Mouse (Mus musculus) heart, postnatal 25 days (tissue): Measurements from ENCODE around the gene Slco1a5. TPM values are rescaled to one million over a fixed set of nuclear protein-coding genes. Genes with fewer than 3 reads are reported as not detected.
A peak's percentile ranks its signal among the peaks of the same experiment; 100 is the strongest.
"Not testable (repeated sequence)": the region's sequence is repeated elsewhere in the genome, so short reads cannot be mapped to it uniquely, and the experiment has no call there.

Experiments
- DNase-seq: peaks from one replicate; pipeline ENCODE4 v3.0.0; 2022; ENCODE audit warnings: low spot score
- intact Hi-C: fragments of 180-260 bp; cut with DNase I; formaldehyde crosslinking; loops from one replicate; pipeline ENCODE4 v1.15.1; 2025
- total RNA-seq, 2 experiments: library from RNA; stranded (reverse); gene quantifications; 2 replicates each; pipeline ENCODE4 v1.2.3; 2021

The Slco1a5 gene
- not detected for total RNA-seq

DNA sequence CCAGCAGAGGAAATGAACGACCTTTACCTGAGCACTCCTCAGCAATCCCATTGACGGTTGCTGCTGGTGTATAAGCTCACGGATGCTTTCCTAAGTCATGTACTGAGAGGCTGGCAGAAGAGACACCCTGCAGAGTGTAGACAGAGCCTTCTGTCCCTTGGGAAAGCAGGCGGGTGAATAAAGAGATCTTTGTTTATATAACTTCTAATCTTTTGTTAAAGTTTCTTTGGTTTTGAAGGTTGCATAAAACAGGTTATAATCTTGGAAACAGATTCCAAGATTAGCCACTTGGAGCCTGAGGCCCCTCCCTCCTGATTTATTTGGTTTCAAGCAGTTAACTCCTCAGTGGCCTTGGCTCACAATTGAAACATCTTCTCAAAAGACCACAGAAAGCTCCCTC is at the start of gene Slco1a5:
Gene Slco1a5, minus strand, starts transcription at position 101 of the 400 bp plus-strand sequence.
- intact Hi-C loops = no loop called here
- DNase-seq = no peak

DNA sequence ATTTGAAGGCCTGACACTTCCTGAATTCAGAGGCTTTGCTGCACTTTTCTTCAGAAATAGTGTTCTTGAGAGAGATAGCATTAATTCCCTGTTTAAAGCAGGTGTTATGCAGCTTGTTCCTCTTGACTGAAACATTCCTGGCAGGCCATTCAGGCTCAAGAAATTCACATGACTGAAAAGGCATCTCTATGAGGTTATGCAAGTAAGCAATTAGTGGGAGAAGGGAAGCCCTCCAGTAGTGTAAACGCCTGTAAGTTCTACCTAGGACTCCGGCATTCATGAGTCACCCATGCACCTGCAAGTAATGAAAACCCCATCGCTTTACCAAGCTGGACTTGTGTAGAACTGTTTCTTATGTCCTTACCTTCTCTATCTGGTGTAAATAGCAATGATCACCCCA is 46.8 kb upstream of the Slco1a5 start:
- intact Hi-C loops = no loop called here
- no peak for DNase-seq

GRCm38 (mm10) chr6:142367565-142367964 is 44.8 kb upstream of the Slco1a5 start:
- intact Hi-C loops = no loop called here
- no peak for DNase-seq

DNA sequence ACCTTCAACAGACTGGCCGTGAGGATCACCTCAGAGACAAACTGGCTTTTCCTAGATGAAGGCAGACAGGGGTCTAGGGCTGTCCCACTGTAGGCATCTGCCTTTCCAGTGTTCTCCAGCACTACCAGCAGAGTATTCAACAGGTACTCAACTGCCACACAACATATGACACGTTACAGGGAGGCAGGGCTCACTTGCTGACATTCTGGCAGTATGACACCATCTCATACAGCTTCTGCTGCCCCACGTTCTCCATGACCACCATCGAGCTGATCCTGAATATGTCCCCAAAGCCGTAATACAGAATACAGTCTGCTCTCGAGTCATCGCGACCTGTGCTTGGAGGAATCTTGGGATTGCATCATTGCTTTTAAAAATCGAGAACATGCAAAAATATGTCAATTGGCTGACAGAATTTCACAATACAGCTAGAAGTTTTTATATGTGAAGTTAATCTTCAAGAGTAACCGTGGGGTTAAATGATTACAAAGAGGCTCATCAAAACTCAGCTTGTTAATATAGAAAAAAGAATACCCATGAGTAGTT is 43.8 kb upstream of the Slco1a5 start:
- intact Hi-C loops = no loop called here
- DNase-seq = no peak

- intact Hi-C loops = no loop called here
- no peak for DNase-seq
Observed at GRCm38 (mm10) chr6:142365742-142366472, 43.1 kb upstream of the Slco1a5 start.

GRCm38 (mm10) chr6:142363019-142363576 is 40.3 kb upstream of the Slco1a5 start:
- no peak for DNase-seq
- intact Hi-C loops = loop anchor here (5.0 kb wide), 1 partner anchor 154 kb away; no protein-coding TSS in a partner anchor

DNA sequence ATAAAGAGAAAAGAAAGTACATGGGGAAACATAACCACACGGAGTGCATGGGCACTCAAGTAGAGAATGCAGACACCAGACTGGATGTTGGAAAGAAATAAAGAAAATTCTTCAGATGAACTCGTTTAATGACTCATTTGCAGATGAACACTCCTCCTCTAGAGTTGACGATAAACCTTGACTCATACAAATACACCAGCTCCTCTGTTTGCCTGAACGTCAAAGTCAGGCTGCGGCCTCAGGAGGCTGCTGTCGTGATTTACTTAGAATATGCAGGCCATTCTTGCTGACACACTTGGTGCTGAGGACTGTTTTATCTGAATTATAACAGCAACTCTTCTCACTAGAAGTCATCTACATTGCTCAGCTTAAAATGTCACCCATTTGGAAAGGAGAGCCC is 39.3 kb upstream of the Slco1a5 start:
- intact Hi-C loops = loop anchor here (5.0 kb wide), 1 partner anchor 155 kb away; no protein-coding TSS in a partner anchor

DNA sequence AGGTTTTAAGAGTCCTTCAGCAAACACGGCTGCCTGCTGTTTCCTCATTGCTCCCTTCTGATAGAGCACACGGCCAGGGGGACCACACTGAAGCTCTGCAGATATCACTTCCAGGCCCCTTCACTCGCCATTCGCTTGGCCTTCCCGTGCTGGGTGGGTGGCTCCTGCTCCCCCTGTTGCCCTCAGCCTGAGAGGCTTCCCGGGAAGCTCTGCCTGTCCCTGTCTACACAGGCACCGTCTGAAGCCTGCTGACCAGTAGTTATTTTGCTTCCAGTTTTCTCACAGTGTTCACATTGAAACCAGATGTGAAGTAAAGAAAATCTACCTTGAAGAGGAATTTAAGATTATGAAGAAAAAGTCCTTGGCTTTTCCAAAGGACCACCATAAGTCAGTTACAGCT is 34.3 kb upstream of the Slco1a5 start:
- no peak for DNase-seq
- intact Hi-C loops = no loop called here

More for the DNA sequence above, 39.3 kb upstream of the Slco1a5 start:
- DNase-seq = no peak

DNA sequence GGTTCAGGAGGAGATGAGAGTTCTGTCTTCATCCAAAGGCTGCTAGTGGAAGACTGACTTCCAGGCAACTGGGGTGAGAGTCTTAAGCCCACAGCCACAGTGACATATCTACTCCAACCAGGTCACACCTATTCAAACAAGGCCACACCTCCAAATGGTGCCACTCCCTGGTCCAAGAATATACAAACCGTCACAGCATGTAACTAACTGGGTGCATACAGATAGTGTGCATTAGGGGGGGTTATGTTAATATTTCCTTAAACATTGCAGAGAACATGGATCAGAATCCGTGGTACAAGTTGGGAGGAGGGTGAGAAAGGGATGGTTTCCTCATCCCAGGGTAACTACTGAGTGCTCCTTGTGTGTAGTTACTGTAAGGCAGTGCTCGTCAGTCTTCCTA is 29.3 kb upstream of the Slco1a5 start:
- DNase-seq, intact Hi-C loops: not testable (repeated sequence)

- DNase-seq = no peak
- intact Hi-C loops = loop anchor here (5.0 to 10.0 kb wide), 2 partner anchors 160 to 407 kb away; partner anchors contain the start of genes Cmas and Ldhb
Observed at GRCm38 (mm10) chr6:142347431-142348385, 24.9 kb upstream of the Slco1a5 start.

GRCm38 (mm10) chr6:142346181-142347110 is 23.7 kb upstream of the Slco1a5 start:
- intact Hi-C loops = loop anchor here (5.0 to 10.0 kb wide), 2 partner anchors 161 to 408 kb away; partner anchors contain the start of genes Cmas and Ldhb
- no peak for DNase-seq

- intact Hi-C loops = loop anchor here (5.0 to 10.0 kb wide), 2 partner anchors 162 to 409 kb away; partner anchors contain the start of genes Cmas and Ldhb
- peak; percentile 62 for DNase-seq
Observed at GRCm38 (mm10) chr6:142345440-142346038, 22.8 kb upstream of the Slco1a5 start, which contains the start of gene Pyroxd1. Gene Pyroxd1, plus strand, starts transcription at chr6:142345654.

DNA sequence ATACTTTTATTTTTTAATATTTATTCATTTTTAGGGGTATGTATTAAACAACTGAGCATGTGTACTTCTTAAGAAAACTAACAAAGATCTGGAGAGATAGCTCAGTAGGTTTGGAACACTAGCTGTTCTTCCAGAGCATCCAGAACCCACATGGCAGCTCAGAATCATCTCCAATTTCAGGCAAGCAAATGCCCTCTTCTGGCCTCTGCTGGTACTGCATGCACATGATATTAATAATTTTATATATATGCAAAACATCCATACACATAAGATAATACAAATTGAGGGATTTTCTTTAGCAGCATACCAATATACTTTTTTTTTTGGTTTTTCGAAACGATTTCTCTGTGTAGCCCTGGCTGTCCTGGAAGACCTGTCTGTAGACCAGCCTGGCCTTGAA is 20.8 kb upstream of the Slco1a5 start:
- no peak for DNase-seq
- intact Hi-C loops = loop anchor here (10.0 kb wide), 1 partner anchor 411 kb away; the partner anchor contains the start of gene Cmas

- intact Hi-C loops = no loop called here
Observed at GRCm38 (mm10) chr6:142339576-142339975, 16.8 kb upstream of the Slco1a5 start.

GRCm38 (mm10) chr6:142338961-142339360 is 16.2 kb upstream of the Slco1a5 start:
- no peak for DNase-seq
- intact Hi-C loops = no loop called here

More at GRCm38 (mm10) chr6:142339576-142339975, 16.8 kb upstream of the Slco1a5 start:
- no peak for DNase-seq

DNA sequence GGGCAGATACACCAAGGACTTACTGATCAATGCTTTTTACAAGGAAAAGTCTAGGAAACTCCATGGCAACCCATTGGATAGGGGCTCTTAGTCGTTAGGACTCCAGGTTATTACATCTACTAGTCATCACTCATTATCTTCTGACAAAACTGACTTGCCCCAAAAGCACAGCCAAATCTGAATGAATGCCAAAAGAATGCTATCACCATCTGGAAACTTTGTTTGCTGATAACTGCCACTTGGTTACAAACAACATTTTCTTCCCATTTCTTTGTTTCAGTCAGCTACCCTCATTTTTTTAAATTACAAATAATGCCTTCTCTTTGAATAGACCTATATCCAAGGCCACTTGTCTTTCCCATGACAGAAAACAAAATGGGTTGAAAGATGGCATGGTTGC is 6.4 kb upstream of the Slco1a5 start:
- intact Hi-C loops = no loop called here
- DNase-seq = no peak

DNA sequence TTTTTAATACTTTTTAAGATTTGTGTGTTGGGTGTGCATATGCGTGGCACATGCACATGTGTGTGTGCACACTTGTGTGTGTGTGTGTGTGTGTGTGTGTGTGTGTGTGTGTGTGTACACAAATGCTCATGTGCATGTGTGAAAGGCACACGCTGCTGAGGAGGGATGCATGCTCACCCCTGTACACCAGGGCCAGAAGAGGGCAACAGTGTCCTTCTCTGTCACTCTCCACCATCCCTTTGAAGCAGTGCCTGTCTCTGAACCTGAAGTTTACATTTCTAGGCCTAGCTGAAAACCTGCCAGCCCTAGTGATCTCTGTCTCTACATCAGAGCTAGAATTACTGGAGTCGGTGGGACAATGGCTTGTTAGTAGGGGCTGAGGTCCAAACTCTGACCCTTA is 3.8 kb upstream of the Slco1a5 start:
- DNase-seq = no peak
- intact Hi-C loops = no loop called here

DNA sequence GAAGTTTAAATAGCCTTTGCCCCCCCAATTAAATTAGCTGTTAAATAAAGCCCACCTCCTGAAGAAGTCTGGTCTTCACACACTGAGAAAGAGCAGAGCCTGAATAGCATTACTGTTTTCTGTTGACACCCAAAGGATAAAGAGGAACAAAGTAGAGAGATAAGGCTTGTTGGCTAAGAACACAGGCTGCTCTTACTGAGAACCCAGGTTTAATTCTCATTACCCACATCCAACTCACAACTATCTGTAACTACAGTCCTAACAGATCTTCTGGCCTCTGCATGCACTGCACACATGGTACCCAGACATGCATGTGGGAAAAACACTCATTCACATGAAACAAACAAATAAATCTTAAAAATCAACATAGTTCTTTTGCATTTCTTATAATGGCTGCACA is 5.7 kb downstream of the Slco1a5 start:
- intact Hi-C loops = no loop called here
- no peak for DNase-seq
